Mouse (Mus musculus) G1E (cell line): ENCODE results near the gene Tcta. TPM values are rescaled to one million over a fixed set of nuclear protein-coding genes. Genes with fewer than 3 reads are reported as not detected.

Experiments used
- ATAC-seq: 2 replicates; pipeline ENCODE4 v1.8.0; 2016; ENCODE audit warnings: mild to moderate bottlenecking; ENCODE audit not compliant: insufficient number of reproducible peaks, poor library complexity, low FRiP score, severe bottlenecking; ENCODE audit errors: extremely low read depth
- DNase-seq: peaks from one replicate; pipeline ENCODE4 v3.0.0; 2012; ENCODE audit warnings: low spot score
- H3K27me3 ChIP-seq: 2 replicates; pipeline ENCODE4 v1.6.1; 2012; ENCODE audit warnings: mild to moderate bottlenecking, low read length, inconsistent platforms; ENCODE audit not compliant: insufficient read depth
- H3K36me3 ChIP-seq: replicated peaks from 2 replicates; pipeline ENCODE3; 2012; ENCODE audit warnings: mild to moderate bottlenecking, inconsistent platforms
- H3K4me1 ChIP-seq: 2 replicates; pipeline ENCODE4 v1.6.1; 2012; ENCODE audit warnings: low read depth, low read length, inconsistent platforms, mixed read lengths; ENCODE audit not compliant: insufficient read depth
- H3K4me3 ChIP-seq: 2 replicates; pipeline ENCODE4 v1.5.1; 2012; ENCODE audit warnings: low read depth, mild to moderate bottlenecking, inconsistent platforms, low read length, moderate library complexity, mixed read lengths
- H3K9me3 ChIP-seq: replicated peaks from 2 replicates; pipeline ENCODE4 v1.6.1; 2012; ENCODE audit warnings: inconsistent platforms
- CTCF ChIP-seq: IDR thresholded peaks from 2 replicates; pipeline ENCODE4 v1.5.1; 2012; ENCODE audit warnings: low read depth, low read length, inconsistent platforms, mixed read lengths
- GATA1 ChIP-seq: IDR thresholded peaks from 2 replicates; pipeline ENCODE4 v1.6.1; 2012; ENCODE audit warnings: borderline replicate concordance, low read length, inconsistent platforms, mixed read lengths
- GATA2 ChIP-seq: IDR thresholded peaks from 2 replicates; pipeline ENCODE4 v1.6.1; 2012; ENCODE audit warnings: low read depth, low read length, inconsistent platforms, borderline replicate concordance
- POLR2AphosphoS5 ChIP-seq: IDR thresholded peaks from 2 replicates; pipeline ENCODE4 v1.6.1; 2012; ENCODE audit warnings: low read depth, low read length, inconsistent platforms; ENCODE audit not compliant: insufficient replicate concordance
- TAL1 ChIP-seq: conservative IDR thresholded peaks from 2 replicates; pipeline ENCODE4 v1.6.1; 2012; ENCODE audit warnings: low read depth, low read length, inconsistent platforms, mixed read lengths
- polyA plus RNA-seq: library from polyadenylated mRNA; stranded (reverse); fragments of >175 nt; gene quantifications from 2 replicates; pipeline ENCODE4 v1.2.3, GENCODE M21; 2012
- total RNA-seq, 2 experiments: library from RNA; stranded (forward) in 1 of 2; stranded (reverse) in 1 of 2; fragments of 200-1000 nt in 1 of 2; fragments of >200 nt in 1 of 2; fragmentation: Nextera tagmentation in 1 of 2; gene quantifications; 2 replicates each; pipeline ENCODE4 v1.2.3; 2014 to 2017

Gene Tcta
- total and polyA plus RNA-seq, 3 experiments: 3.6 to 24.2 (median 11.9) TPM

- Histone ChIP-seq H3K9me3 (no peaks in the 10 kb centered on the region), H3K4me3 (no peak overlapping the region), H3K4me1 (peaks cover 9% of the 10 kb centered on the region), H3K27me3 (peaks cover 2% of the 10 kb centered on the region; the same call in 1 of the 2 replicates), H3K36me3 (no peaks in the 10 kb centered on the region)
- DNase-seq: peak; percentile 28
- TF ChIP-seq GATA2 (no peak), CTCF (peak; percentile 78)
- peak; percentile 45; the same call in 1 of the 2 replicates for ATAC-seq
Measured at GRCm38 (mm10) chr9:108284410-108284809, 21.6 kb downstream of the Tcta start.

- no peak overlapping the region for H3K4me3 ChIP-seq
- peaks cover 11% of the 10 kb centered on the region for H3K4me1 ChIP-seq
- DNase-seq (no peak), ATAC-seq (no peak)
- no peaks in the 10 kb centered on the region for H3K9me3 ChIP-seq
- H3K36me3 ChIP-seq: no peaks in the 10 kb centered on the region
- TF ChIP-seq GATA2: no peak
- TF ChIP-seq CTCF: no peak
- TF ChIP-seq POLR2AphosphoS5: no peak
- no peak for TF ChIP-seq GATA1
- no peak for TF ChIP-seq TAL1
- peaks cover 16% of the 10 kb centered on the region for H3K27me3 ChIP-seq
Measured at GRCm38 (mm10) chr9:108280071-108280828, 25.7 kb downstream of the Tcta start.

GRCm38 (mm10) chr9:108278697-108279450 lies 27.1 kb downstream of the Tcta start:
- no peak for ATAC-seq
- Histone ChIP-seq H3K27me3 (peaks cover 28% of the 10 kb centered on the region), H3K9me3 (no peaks in the 10 kb centered on the region), H3K36me3 (no peaks in the 10 kb centered on the region), H3K4me1 (peaks cover 7% of the 10 kb centered on the region), H3K4me3 (no peak overlapping the region)
- TF ChIP-seq TAL1 (no peak), CTCF (peak; percentile 76), GATA2 (no peak), GATA1 (no peak), POLR2AphosphoS5 (no peak)
- DNase-seq: no peak

GRCm38 (mm10) chr9:108275331-108275659 lies 30.7 kb downstream of the Tcta start:
- DNase-seq (no peak), ATAC-seq (no peak)
- Histone ChIP-seq H3K4me3 (no peak overlapping the region), H3K9me3 (no peaks in the 10 kb centered on the region), H3K27me3 (peaks cover 51% of the 10 kb centered on the region), H3K4me1 (peaks cover 5% of the 10 kb centered on the region), H3K36me3 (no peaks in the 10 kb centered on the region)
- TF ChIP-seq GATA2 (no peak), GATA1 (no peak), TAL1 (no peak), POLR2AphosphoS5 (no peak), CTCF (no peak)

GRCm38 (mm10) chr9:108274476-108275330 lies 31.3 kb downstream of the Tcta start:
- no peaks in the 10 kb centered on the region for H3K9me3 ChIP-seq
- TF ChIP-seq CTCF: no peak
- TF ChIP-seq POLR2AphosphoS5: no peak
- no peak for TF ChIP-seq GATA1
- TF ChIP-seq TAL1: no peak
- TF ChIP-seq GATA2: no peak
- peaks cover 54% of the 10 kb centered on the region for H3K27me3 ChIP-seq
- peaks cover 2% of the 10 kb centered on the region for H3K4me1 ChIP-seq
- DNase-seq (no peak), ATAC-seq (no peak)
- H3K4me3 ChIP-seq: no peak overlapping the region
- H3K36me3 ChIP-seq: no peaks in the 10 kb centered on the region

GRCm38 (mm10) chr9:108273485-108273884 lies 32.5 kb downstream of the Tcta start:
- H3K4me3 ChIP-seq: no peak overlapping the region
- no peaks in the 10 kb centered on the region for H3K36me3 ChIP-seq
- TF ChIP-seq GATA2 (no peak), GATA1 (no peak), CTCF (no peak), TAL1 (no peak), POLR2AphosphoS5 (no peak)
- no peaks in the 10 kb centered on the region for H3K9me3 ChIP-seq
- H3K27me3 ChIP-seq: peaks cover 61% of the 10 kb centered on the region
- no peak for ATAC-seq
- no peak for DNase-seq
- H3K4me1 ChIP-seq: peaks cover 5% of the 10 kb centered on the region
